Mouse (Mus musculus): Measurements from ENCODE around the gene Pacsin3. TPM values are rescaled to one million over a fixed set of nuclear protein-coding genes. Genes with fewer than 3 reads are reported as not detected.

Pacsin3 gene
- polyA plus RNA-seq, 1 experiment, result 18.0 TPM

- H3K27me3 ChIP-seq (ENCODE audit: control insufficient read depth, insufficient read depth, low read length, poor library complexity, severe bottlenecking), result no peaks in the 10 kb centered on the region
- TF ChIP-seq CTCF (IDR thresholded peaks at IDR 0.05; ENCODE audit: low read depth, low read length) (no peak), POLR2A (IDR thresholded peaks at IDR 0.05; ENCODE audit: insufficient read depth, low read length) (no peak), EP300 (IDR thresholded peaks at IDR 0.05; ENCODE audit: insufficient read depth, low read depth, low read length) (no peak)
- H3K4me1 ChIP-seq (ENCODE audit: control insufficient read depth, insufficient read depth, low read length), result no peaks in the 10 kb centered on the region
- no peak overlapping the region for H3K4me3 ChIP-seq (ENCODE audit: low read depth, low read length)
- H3K27ac ChIP-seq (ENCODE audit: insufficient read depth, low read length), result no peak overlapping the region
- H3K9me3 ChIP-seq (replicated peaks; ENCODE audit: control insufficient read depth, insufficient read depth, low read length, poor library complexity, severe bottlenecking), result no peaks in the 10 kb centered on the region
- H3K9ac ChIP-seq (ENCODE audit: low read depth, poor library complexity, severe bottlenecking), result no peak overlapping the region
- H3K36me3 ChIP-seq (ENCODE audit: control insufficient read depth, insufficient read depth, low read length, poor library complexity, severe bottlenecking), result no peaks in the 10 kb centered on the region
Observed at GRCm38 (mm10) chr2:91312578-91313311, 57.0 kb downstream of the Pacsin3 start.

- Histone ChIP-seq H3K4me3 (ENCODE audit: low read depth, low read length) (no peak overlapping the region), H3K27ac (ENCODE audit: insufficient read depth, low read length) (no peak overlapping the region), H3K9ac (ENCODE audit: low read depth, poor library complexity, severe bottlenecking) (no peak overlapping the region), H3K4me1 (ENCODE audit: control insufficient read depth, insufficient read depth, low read length) (no peaks in the 10 kb centered on the region), H3K9me3 (replicated peaks; ENCODE audit: control insufficient read depth, insufficient read depth, low read length, poor library complexity, severe bottlenecking) (no peaks in the 10 kb centered on the region), H3K36me3 (ENCODE audit: control insufficient read depth, insufficient read depth, low read length, poor library complexity, severe bottlenecking) (no peaks in the 10 kb centered on the region), H3K27me3 (ENCODE audit: control insufficient read depth, insufficient read depth, low read length, poor library complexity, severe bottlenecking) (no peaks in the 10 kb centered on the region)
- TF ChIP-seq CTCF (IDR thresholded peaks at IDR 0.05; ENCODE audit: low read depth, low read length), result no peak
- TF ChIP-seq EP300 (IDR thresholded peaks at IDR 0.05; ENCODE audit: insufficient read depth, low read depth, low read length), result no peak
- TF ChIP-seq POLR2A (IDR thresholded peaks at IDR 0.05; ENCODE audit: insufficient read depth, low read length), result no peak
Observed at GRCm38 (mm10) chr2:91314184-91314583, 58.4 kb downstream of the Pacsin3 start.

Other genes with a start within 250 kb of the Pacsin3 start
- 0.42 TPM in 1 of 2 replicates, not detected in the other for gene Rapsn, start 220.3 kb upstream of the Pacsin3 start, polyA plus RNA-seq (2011; ENCODE audit: insufficient read depth, insufficient read length, low read depth, missing spikeins)
- gene Psmc3, start 201.9 kb upstream of the Pacsin3 start, polyA plus RNA-seq (2011; ENCODE audit: insufficient read depth, insufficient read length, low read depth, missing spikeins), result 183 and 203 TPM in 2 replicates
- gene Slc39a13, start 185.5 kb upstream of the Pacsin3 start, polyA plus RNA-seq (2011; ENCODE audit: insufficient read depth, insufficient read length, low read depth, missing spikeins), result 9.2 and 14.1 TPM in 2 replicates
- gene Spi1, start 173.6 kb upstream of the Pacsin3 start, polyA plus RNA-seq (2011; ENCODE audit: insufficient read depth, insufficient read length, low read depth, missing spikeins), result not detected in 2 replicates
- not detected in 2 replicates for gene Mybpc3, start 137.8 kb upstream of the Pacsin3 start, polyA plus RNA-seq (2011; ENCODE audit: insufficient read depth, insufficient read length, low read depth, missing spikeins)
- gene Madd, start 72.1 kb upstream of the Pacsin3 start, polyA plus RNA-seq (2011; ENCODE audit: insufficient read depth, insufficient read length, low read depth, missing spikeins), result 3.7 and 7.3 TPM in 2 replicates
- gene Nr1h3, start 53.1 kb upstream of the Pacsin3 start, polyA plus RNA-seq (2011; ENCODE audit: insufficient read depth, insufficient read length, low read depth, missing spikeins), result not detected in 2 replicates
- gene Acp2, start 53.1 kb upstream of the Pacsin3 start, polyA plus RNA-seq (2011; ENCODE audit: insufficient read depth, insufficient read length, low read depth, missing spikeins), result 14.5 and 27.0 TPM in 2 replicates
- 19.3 and 22.3 TPM in 2 replicates for gene Ddb2, start 19.0 kb upstream of the Pacsin3 start, polyA plus RNA-seq (2011; ENCODE audit: insufficient read depth, insufficient read length, low read depth, missing spikeins)
- 35.3 and 40.9 TPM in 2 replicates for gene Arfgap2, start 9.0 kb downstream of the Pacsin3 start, polyA plus RNA-seq (2011; ENCODE audit: insufficient read depth, insufficient read length, low read depth, missing spikeins)
- 19.3 and 20.1 TPM in 2 replicates for gene 1110051M20Rik, start 188.8 kb downstream of the Pacsin3 start, polyA plus RNA-seq (2011; ENCODE audit: insufficient read depth, insufficient read length, low read depth, missing spikeins)
- 6.2 and 6.6 TPM in 2 replicates for gene Lrp4, start 201.6 kb downstream of the Pacsin3 start, polyA plus RNA-seq (2011; ENCODE audit: insufficient read depth, insufficient read length, low read depth, missing spikeins)

Measured in ES-Bruce4 (cell line).